Mouse (Mus musculus) gastrocnemius, postnatal 25 days (tissue): ENCODE measurements around the gene Adck2. TPM values are rescaled to one million over a fixed set of nuclear protein-coding genes. Genes with fewer than 3 reads are reported as not detected.

ENCODE experiments used
- DNase-seq: peaks from one replicate; pipeline ENCODE4 v3.0.0; 2022
- long read RNA-seq, 2 experiments: library from polyadenylated mRNA; stranded (forward); transcript quantifications; one replicate each; pipeline ENCODE4 v2.0.0; 2021
- total RNA-seq, 2 experiments: library from RNA; stranded (reverse); gene quantifications; 1 replicate in 1 of 2; 2 replicates in 1 of 2; pipeline ENCODE4 v1.2.3; 2021

Gene Adck2
- 1 to 10 TPM; 5.9 to 7.3 TPM for total RNA-seq
- long read RNA-seq, experiment 1 = 0 reads
- long read RNA-seq, experiment 2, partial matches to known transcripts = 0 of 4 reads
- long read RNA-seq, experiment 2, other reads (novel, unspliced or antisense) = 1 of 4 reads

GRCm38 (mm10) chr6:39573791-39574554 is at the start of gene Adck2:
TSS of gene Adck2 (plus strand) at chr6:39573873.
- DNase-seq = peak; percentile 76

- no peak for DNase-seq
Observed at GRCm38 (mm10) chr6:39526797-39527196, 46.9 kb upstream of the Adck2 start.

GRCm38 (mm10) chr6:39527337-39527784 is 46.3 kb upstream of the Adck2 start:
- DNase-seq = no peak

GRCm38 (mm10) chr6:39527811-39528210 is 45.9 kb upstream of the Adck2 start:
- DNase-seq = no peak

GRCm38 (mm10) chr6:39528671-39529535 is 44.8 kb upstream of the Adck2 start:
- DNase-seq = peak; percentile 87

- DNase-seq = no peak
Observed at GRCm38 (mm10) chr6:39534944-39535343, 38.7 kb upstream of the Adck2 start.

GRCm38 (mm10) chr6:39536621-39537020 is 37.1 kb upstream of the Adck2 start:
- no peak for DNase-seq

- DNase-seq = no peak
Observed at GRCm38 (mm10) chr6:39537276-39537675, 36.4 kb upstream of the Adck2 start.

- DNase-seq = no peak
Observed at GRCm38 (mm10) chr6:39538227-39538626, 35.4 kb upstream of the Adck2 start.

GRCm38 (mm10) chr6:39539679-39540155 is 34.0 kb upstream of the Adck2 start:
- DNase-seq = peak; percentile 71

GRCm38 (mm10) chr6:39540563-39540962 is 33.1 kb upstream of the Adck2 start:
- DNase-seq = no peak

- DNase-seq = peak; percentile 83
Observed at GRCm38 (mm10) chr6:39542631-39543597, 30.8 kb upstream of the Adck2 start.

GRCm38 (mm10) chr6:39543769-39544420 is 29.8 kb upstream of the Adck2 start:
- DNase-seq = no peak

- DNase-seq = no peak
Observed at GRCm38 (mm10) chr6:39545474-39545873, 28.2 kb upstream of the Adck2 start.

- DNase-seq = no peak
Observed at GRCm38 (mm10) chr6:39548030-39548429, 25.6 kb upstream of the Adck2 start.

- no peak for DNase-seq
Observed at GRCm38 (mm10) chr6:39551981-39552636, 21.6 kb upstream of the Adck2 start.

- DNase-seq = no peak
Observed at GRCm38 (mm10) chr6:39554888-39555647, 18.6 kb upstream of the Adck2 start.

- no peak for DNase-seq
Observed at GRCm38 (mm10) chr6:39555648-39555945, 18.1 kb upstream of the Adck2 start.

GRCm38 (mm10) chr6:39556900-39557659 is 16.6 kb upstream of the Adck2 start:
- DNase-seq = peak; percentile 36
